Mouse (Mus musculus) ES-E14 (cell line): Measurements from ENCODE around the gene Slc17a5. TPM values are rescaled to one million over a fixed set of nuclear protein-coding genes. Genes with fewer than 3 reads are reported as not detected.

Experiments used
- DNase-seq: peaks from one replicate; pipeline ENCODE4 v3.0.0-alpha.2; 2013; ENCODE audit warnings: low read depth, low spot score
- H3K27ac ChIP-seq: 2 replicates; pipeline ENCODE4 v1.5.1; 2012; ENCODE audit warnings: low read depth, mild to moderate bottlenecking, low read length, moderate library complexity, mixed read lengths; ENCODE audit not compliant: poor library complexity, insufficient read depth, severe bottlenecking
- H3K36me3 ChIP-seq: 2 replicates; pipeline ENCODE4 v1.6.1; 2012; ENCODE audit warnings: mild to moderate bottlenecking, low read length, moderate library complexity, mixed read lengths; ENCODE audit not compliant: control insufficient read depth, poor library complexity, insufficient read depth, severe bottlenecking
- H3K4me1 ChIP-seq, 2 experiments: fragments of 150-350 bp in 1 of 2; sonication (generic) in 1 of 2; 2 replicates each; pipeline ENCODE4 v1.6.1; 2012; ENCODE audit warnings: low read length in 2 of 2, mild to moderate bottlenecking in 1 of 2, mixed read lengths in 1 of 2; ENCODE audit not compliant: control insufficient read depth in 2 of 2, insufficient read depth in 2 of 2, poor library complexity in 1 of 2
- H3K4me3 ChIP-seq, 2 experiments: fragments of 150-350 bp in 1 of 2; sonication (generic) in 1 of 2; 2 replicates each; pipeline ENCODE4 v1.5.1; 2012; ENCODE audit warnings: low read length in 2 of 2, low read depth in 1 of 2, mild to moderate bottlenecking in 1 of 2, mixed read lengths in 1 of 2; ENCODE audit not compliant: insufficient read depth in 1 of 2, poor library complexity in 1 of 2, severe bottlenecking in 1 of 2
- H3K9ac ChIP-seq: 2 replicates; pipeline ENCODE4 v1.6.1; 2012; ENCODE audit warnings: low read depth, mild to moderate bottlenecking, low read length, mixed read lengths; ENCODE audit not compliant: poor library complexity, insufficient read depth, severe bottlenecking
- H3K9me3 ChIP-seq: fragments of 150-350 bp; sonication (generic); 2 replicates; pipeline ENCODE4 v1.6.1; 2012; ENCODE audit warnings: low read depth, mild to moderate bottlenecking, low read length; ENCODE audit not compliant: control insufficient read depth, insufficient read depth
- CHD2 ChIP-seq: IDR thresholded peaks from 2 replicates; pipeline ENCODE4 v1.6.1; 2014; ENCODE audit warnings: mild to moderate bottlenecking, low read depth, low read length, inconsistent platforms
- HCFC1 ChIP-seq: IDR thresholded peaks from 2 replicates; pipeline ENCODE4 v1.6.1; 2012; ENCODE audit warnings: low read length, inconsistent platforms, borderline replicate concordance; ENCODE audit not compliant: insufficient read depth
- MAFK ChIP-seq: IDR thresholded peaks from 2 replicates; pipeline ENCODE4 v1.6.1; 2014; ENCODE audit warnings: mild to moderate bottlenecking, low read depth, low read length, inconsistent platforms; ENCODE audit not compliant: insufficient read depth
- ZC3H11A ChIP-seq: IDR thresholded peaks from 2 replicates; pipeline ENCODE4 v1.6.1; 2012; ENCODE audit warnings: low read depth, mild to moderate bottlenecking, inconsistent platforms, low read length, borderline replicate concordance
- ZNF384 ChIP-seq: IDR thresholded peaks from 2 replicates; pipeline ENCODE4 v1.6.1; 2012; ENCODE audit warnings: low read depth, low read length, inconsistent platforms
- in situ Hi-C, 2 experiments: fragments of 600-800 bp; cut with MboI; formaldehyde crosslinking; loops; one replicate each; pipeline ENCODE4 v1.15.1; 2025; ENCODE audit warnings: low sequenced_read_pairs in 2 of 2, inconsistent platforms in 1 of 2; ENCODE audit not compliant: unreplicated experiment in 2 of 2
- total RNA-seq: library from RNA; depleted of rRNA; stranded (reverse); fragments of 300-350 nt; gene quantifications from 2 replicates; pipeline ENCODE4 v1.2.3, GENCODE M21; 2012

Gene Slc17a5
- total RNA-seq, 1 experiment, result 7.6 TPM

- no peak for DNase-seq
- no peaks in the 10 kb centered on the region for H3K9me3 ChIP-seq
- no peak overlapping the region for H3K27ac ChIP-seq
- no peak for TF ChIP-seq MAFK
- no peak for TF ChIP-seq ZNF384
- no peak for TF ChIP-seq ZC3H11A
- TF ChIP-seq HCFC1, result no peak
- TF ChIP-seq CHD2, result no peak
- no peaks in the 10 kb centered on the region for H3K4me1 ChIP-seq
- no peaks in the 10 kb centered on the region for H3K36me3 ChIP-seq
- no peak overlapping the region for H3K9ac ChIP-seq
- H3K4me3 ChIP-seq, result no peak overlapping the region
- in situ Hi-C loops, result no loop called here
Measured at GRCm38 (mm10) chr9:78559479-78559878, 28.4 kb downstream of the Slc17a5 start.

GRCm38 (mm10) chr9:78558586-78559214 lies 29.1 kb downstream of the Slc17a5 start:
- Histone ChIP-seq H3K4me3 (no peak overlapping the region), H3K9me3 (no peaks in the 10 kb centered on the region), H3K27ac (no peak overlapping the region), H3K36me3 (no peaks in the 10 kb centered on the region), H3K4me1 (no peaks in the 10 kb centered on the region), H3K9ac (no peak overlapping the region)
- no peak for DNase-seq
- TF ChIP-seq ZNF384 (no peak), CHD2 (no peak), HCFC1 (no peak), ZC3H11A (no peak), MAFK (no peak)
- in situ Hi-C loops, result no loop called here

GRCm38 (mm10) chr9:78557041-78557440 lies 30.8 kb downstream of the Slc17a5 start:
- TF ChIP-seq MAFK (no peak), HCFC1 (no peak), CHD2 (no peak), ZNF384 (no peak), ZC3H11A (no peak)

GRCm38 (mm10) chr9:78552984-78553383 lies 34.9 kb downstream of the Slc17a5 start:
- Histone ChIP-seq H3K27ac (no peak overlapping the region), H3K9me3 (no peaks in the 10 kb centered on the region), H3K4me3 (no peak overlapping the region), H3K4me1 (no peaks in the 10 kb centered on the region; a peak in 1 of 4 replicates), H3K9ac (no peak overlapping the region; the same call in 1 of the 2 replicates), H3K36me3 (peaks cover 2% of the 10 kb centered on the region; the same call in 1 of the 2 replicates)
- in situ Hi-C loops, result no loop called here
- TF ChIP-seq ZC3H11A (no peak), CHD2 (no peak), ZNF384 (no peak), MAFK (no peak), HCFC1 (no peak)
- peak; percentile 83 for DNase-seq

More at GRCm38 (mm10) chr9:78557041-78557440, 30.8 kb downstream of the Slc17a5 start:
- Histone ChIP-seq H3K4me1 (no peaks in the 10 kb centered on the region; a peak in 1 of 4 replicates), H3K9ac (no peak overlapping the region), H3K9me3 (no peaks in the 10 kb centered on the region), H3K36me3 (peaks cover 2% of the 10 kb centered on the region; the same call in 1 of the 2 replicates), H3K27ac (no peak overlapping the region), H3K4me3 (no peak overlapping the region)
- in situ Hi-C loops, result no loop called here
- no peak for DNase-seq
